Mouse (Mus musculus) C2C12 (cell line): ENCODE measurements at regions not wholly inside any gene's neighbourhood (a gene's known extent, or its start where the extent isn't known, plus 50 kb on each side); places are given as distances from the start of the nearest gene placed in this dataset.

Experiments used
- H3K27me3 ChIP-seq: one replicate; pipeline ENCODE4 v1.6.1; 2011; ENCODE audit not compliant: control insufficient read depth, insufficient read depth, insufficient read length
- H3K36me3 ChIP-seq: one replicate; pipeline ENCODE4 v1.6.1; 2011; ENCODE audit not compliant: control insufficient read depth, insufficient read depth
- H3K4me3 ChIP-seq: one replicate; pipeline ENCODE4 v1.5.1; 2011; ENCODE audit warnings: mild to moderate bottlenecking, control low read depth; ENCODE audit not compliant: poor library complexity, insufficient read depth, severe bottlenecking
- H3K79me2 ChIP-seq: one replicate; pipeline ENCODE4 v1.6.1; 2011; ENCODE audit not compliant: control insufficient read depth, insufficient read depth
- H3K79me3 ChIP-seq: one replicate; pipeline ENCODE4 v1.6.1; 2011; ENCODE audit warnings: low read depth, control low read depth
- H3ac ChIP-seq: one replicate; pipeline ENCODE3; 2011; ENCODE audit warnings: low read depth; ENCODE audit not compliant: control insufficient read depth, insufficient read length
- CEBPB ChIP-seq: IDR thresholded peaks from one replicate; pipeline ENCODE4 v1.6.1; 2011; ENCODE audit warnings: low read depth, mild to moderate bottlenecking, control low read depth, moderate library complexity
- CTCF ChIP-seq: IDR thresholded peaks from one replicate; pipeline ENCODE4 v1.5.1; 2011; ENCODE audit not compliant: control insufficient read depth, insufficient read depth, insufficient read length
- FOSL1 ChIP-seq: IDR thresholded peaks from one replicate; pipeline ENCODE4 v1.8.0; 2011; ENCODE audit warnings: mild to moderate bottlenecking, low read length; ENCODE audit not compliant: poor library complexity, insufficient read depth, severe bottlenecking
- MAX ChIP-seq: IDR thresholded peaks from one replicate; pipeline ENCODE4 v1.6.1; 2011; ENCODE audit warnings: mild to moderate bottlenecking, control low read depth
- MYOD1 ChIP-seq: IDR thresholded peaks from one replicate; pipeline ENCODE4 v1.6.1; 2011; ENCODE audit warnings: low read depth; ENCODE audit not compliant: control insufficient read depth, insufficient read length
- MYOG ChIP-seq: IDR thresholded peaks from one replicate; pipeline ENCODE4 v1.6.1; 2011; ENCODE audit not compliant: control insufficient read depth, insufficient read length; ENCODE audit errors: extremely low read depth
- USF1 ChIP-seq: IDR thresholded peaks from one replicate; pipeline ENCODE4 v1.6.1; 2011; ENCODE audit warnings: low read depth, mild to moderate bottlenecking, control low read depth, moderate library complexity

GRCm38 (mm10) chr3:38652985-38653685 is 168.5 kb upstream of the Ankrd50 start:
- Histone ChIP-seq H3K36me3 (no peaks in the 10 kb centered on the region), H3K27me3 (no peaks in the 10 kb centered on the region), H3K79me3 (no peaks in the 10 kb centered on the region), H3K4me3 (no peak overlapping the region), H3ac (no peak overlapping the region), H3K79me2 (no peaks in the 10 kb centered on the region)
- TF ChIP-seq MYOG (no peak), MAX (no peak), MYOD1 (no peak), USF1 (no peak), CTCF (no peak), FOSL1 (no peak), CEBPB (no peak)

- no peak for TF ChIP-seq MAX
- no peak for TF ChIP-seq MYOD1
- TF ChIP-seq CEBPB, result no peak
- no peak for TF ChIP-seq FOSL1
- no peak for TF ChIP-seq CTCF
- no peak for TF ChIP-seq MYOG
- no peak for TF ChIP-seq USF1
- Histone ChIP-seq H3ac (no peak overlapping the region), H3K27me3 (no peaks in the 10 kb centered on the region), H3K36me3 (no peaks in the 10 kb centered on the region), H3K79me2 (no peaks in the 10 kb centered on the region), H3K4me3 (no peak overlapping the region), H3K79me3 (no peaks in the 10 kb centered on the region)
Measured at GRCm38 (mm10) chr3:38650176-38650575, 165.5 kb upstream of the Ankrd50 start.

GRCm38 (mm10) chr3:38648633-38649032 is 164.0 kb upstream of the Ankrd50 start:
- H3K4me3 ChIP-seq, result no peak overlapping the region

GRCm38 (mm10) chr3:38647737-38648330 is 163.2 kb upstream of the Ankrd50 start:
- Histone ChIP-seq H3K4me3 (no peak overlapping the region), H3K79me3 (no peaks in the 10 kb centered on the region), H3K79me2 (no peaks in the 10 kb centered on the region), H3K27me3 (no peaks in the 10 kb centered on the region), H3ac (no peak overlapping the region), H3K36me3 (no peaks in the 10 kb centered on the region)
- TF ChIP-seq MYOG (no peak), MAX (no peak), MYOD1 (no peak), USF1 (no peak), CEBPB (no peak), CTCF (no peak), FOSL1 (no peak)

More at GRCm38 (mm10) chr3:38648633-38649032, 164.0 kb upstream of the Ankrd50 start:
- no peaks in the 10 kb centered on the region for H3K36me3 ChIP-seq
- H3K79me2 ChIP-seq, result no peaks in the 10 kb centered on the region
- no peaks in the 10 kb centered on the region for H3K27me3 ChIP-seq
- no peak overlapping the region for H3ac ChIP-seq
- no peaks in the 10 kb centered on the region for H3K79me3 ChIP-seq
- TF ChIP-seq CEBPB (no peak), USF1 (no peak), CTCF (no peak), MYOG (no peak), MAX (no peak), FOSL1 (no peak), MYOD1 (no peak)

GRCm38 (mm10) chr3:38641733-38642132 is 157.1 kb upstream of the Ankrd50 start:
- no peak overlapping the region for H3ac ChIP-seq
- no peak for TF ChIP-seq MAX
- no peak overlapping the region for H3K4me3 ChIP-seq
- H3K79me2 ChIP-seq, result no peaks in the 10 kb centered on the region
- no peaks in the 10 kb centered on the region for H3K27me3 ChIP-seq
- H3K36me3 ChIP-seq, result no peaks in the 10 kb centered on the region
- no peaks in the 10 kb centered on the region for H3K79me3 ChIP-seq

GRCm38 (mm10) chr3:38636806-38637205 is 152.2 kb upstream of the Ankrd50 start:
- no peak overlapping the region for H3ac ChIP-seq
- no peaks in the 10 kb centered on the region for H3K36me3 ChIP-seq
- no peak overlapping the region for H3K4me3 ChIP-seq
- H3K79me2 ChIP-seq, result no peaks in the 10 kb centered on the region
- H3K79me3 ChIP-seq, result no peaks in the 10 kb centered on the region
- H3K27me3 ChIP-seq, result no peaks in the 10 kb centered on the region
- TF ChIP-seq USF1 (no peak), MAX (no peak), MYOG (no peak), FOSL1 (no peak), CEBPB (no peak), CTCF (no peak)
